Mouse (Mus musculus) heart, embryonic 11.5 days (tissue): ENCODE measurements around the gene Rex1bd. TPM values are rescaled to one million over a fixed set of nuclear protein-coding genes. Genes with fewer than 3 reads are reported as not detected.

Source experiments
- ATAC-seq: fragments of 200-750 bp; cut with Nextera tagmentation; replicated peaks from 2 replicates; pipeline ENCODE4 v1.8.0; 2017; ENCODE audit warnings: moderate library complexity; ENCODE audit not compliant: insufficient number of reproducible peaks, low FRiP score, low TSS enrichment
- H3K27ac ChIP-seq: fragments of 300-500 bp; sonication (generic); 2 replicates; pipeline ENCODE4 v1.5.1; 2014; ENCODE audit warnings: mild to moderate bottlenecking, low read depth, low read length
- H3K27me3 ChIP-seq: fragments of 300-500 bp; sonication (generic); 2 replicates; pipeline ENCODE4 v1.6.1; 2014; ENCODE audit warnings: mild to moderate bottlenecking, low read length, mixed read lengths; ENCODE audit not compliant: control insufficient read depth, insufficient read depth
- H3K36me3 ChIP-seq: fragments of 300-500 bp; sonication (generic); 2 replicates; pipeline ENCODE4 v1.6.1; 2014; ENCODE audit warnings: mild to moderate bottlenecking, low read length, moderate library complexity, mixed read lengths; ENCODE audit not compliant: control insufficient read depth, insufficient read depth
- H3K4me1 ChIP-seq: fragments of 300-500 bp; sonication (generic); 2 replicates; pipeline ENCODE4 v1.6.1; 2014; ENCODE audit warnings: low read length; ENCODE audit not compliant: control insufficient read depth, insufficient read depth
- H3K4me2 ChIP-seq: fragments of 300-500 bp; sonication (generic); 2 replicates; pipeline ENCODE4 v1.6.1; 2014; ENCODE audit warnings: mild to moderate bottlenecking, moderate library complexity
- H3K4me3 ChIP-seq: fragments of 300-500 bp; sonication (generic); 2 replicates; pipeline ENCODE4 v1.5.1; 2014; ENCODE audit warnings: low read depth, low read length
- H3K9ac ChIP-seq: fragments of 300-500 bp; sonication (generic); 2 replicates; pipeline ENCODE4 v1.6.1; 2014; ENCODE audit warnings: mild to moderate bottlenecking, low read depth, low read length, moderate library complexity
- H3K9me3 ChIP-seq: fragments of 300-500 bp; sonication (generic); replicated peaks from 2 replicates; pipeline ENCODE4 v1.6.1; 2016; ENCODE audit warnings: low read length; ENCODE audit not compliant: control insufficient read depth
- WGBS: fragments of 180-500 bp; shearing (Covaris S2); extraction: QIAGEN DNeasy Blood & Tissue Kit; methylation state at CpG from one replicate; pipeline ENCODE4 v1.1.7; 2014; ENCODE audit not compliant: insufficient replicate concordance; 5-methylcytosine and 5-hydroxymethylcytosine counted together
- polyA plus RNA-seq: library from polyadenylated mRNA; unstranded; fragments of >200 nt; fragmentation: Nextera tagmentation; extraction: Ambion mirVana; gene quantifications from 2 replicates; pipeline ENCODE4 v1.2.1, GENCODE M21; 2014

Gene Rex1bd
- polyA plus RNA-seq, 1 experiment from 2014 or later, result 124 TPM

- Histone ChIP-seq H3K4me3 (peak overlapping the region; percentile 19), H3K27me3 (peaks cover 68% of the 10 kb centered on the region), H3K4me1 (peaks cover 29% of the 10 kb centered on the region), H3K4me2 (peak overlapping the region; percentile 52), H3K9ac (peak overlapping the region; percentile 43; the same call in 1 of the 2 replicates), H3K36me3 (no peaks in the 10 kb centered on the region), H3K27ac (no peak overlapping the region), H3K9me3 (no peaks in the 10 kb centered on the region)
- WGBS, result 14% methylated on average over 23 of the region's 23 CpGs
- ATAC-seq, result no peak
Observed at GRCm38 (mm10) chr8:70501820-70502529, 4.6 kb downstream of the Rex1bd start.

DNA sequence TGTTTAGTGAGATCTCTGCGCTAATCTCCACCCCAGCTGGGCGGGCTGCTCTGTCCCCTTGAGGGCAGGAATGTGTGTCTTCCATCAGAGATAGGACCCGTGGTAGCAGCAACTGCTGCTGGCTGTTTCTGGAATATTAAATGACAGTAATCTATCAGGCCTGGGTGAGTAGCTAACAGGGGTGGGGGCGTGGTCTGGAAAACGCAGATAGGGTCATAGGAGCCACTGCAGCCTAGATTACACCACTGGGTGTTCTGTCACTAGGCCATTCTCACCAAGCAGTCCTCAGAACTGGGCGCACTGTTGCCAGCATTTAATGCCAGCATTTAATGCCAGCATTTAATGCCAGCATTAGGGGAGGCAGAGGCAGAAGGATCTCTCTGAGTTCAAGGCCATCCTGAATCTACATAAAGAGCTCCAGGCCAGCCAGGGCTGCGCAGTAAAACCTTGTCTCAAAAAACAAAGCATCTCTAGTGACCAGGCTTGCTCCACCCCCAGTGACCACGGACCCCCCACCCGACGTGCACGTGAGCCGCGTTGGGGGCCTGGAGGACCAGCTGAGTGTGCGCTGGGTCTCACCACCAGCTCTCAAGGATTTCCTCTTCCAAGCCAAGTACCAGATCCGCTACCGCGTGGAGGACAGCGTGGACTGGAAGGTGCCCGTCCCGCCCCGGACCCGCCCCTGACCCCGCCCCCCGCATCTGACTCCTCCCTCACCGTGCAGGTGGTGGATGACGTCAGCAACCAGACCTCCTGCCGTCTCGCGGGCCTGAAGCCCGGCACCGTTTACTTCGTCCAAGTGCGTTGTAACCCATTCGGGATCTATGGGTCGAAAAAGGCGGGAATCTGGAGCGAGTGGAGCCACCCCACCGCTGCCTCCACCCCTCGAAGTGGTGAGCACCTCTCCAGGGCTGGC lies 5.9 kb downstream of the Rex1bd start:
- Histone ChIP-seq H3K4me1 (peaks cover 25% of the 10 kb centered on the region), H3K27ac (no peak overlapping the region), H3K4me3 (peak overlapping the region; percentile 12; the same call in 1 of the 2 replicates), H3K9ac (no peak overlapping the region; the same call in 1 of the 2 replicates), H3K27me3 (peaks cover 81% of the 10 kb centered on the region), H3K4me2 (peak overlapping the region; percentile 44), H3K9me3 (no peaks in the 10 kb centered on the region), H3K36me3 (no peaks in the 10 kb centered on the region)
- ATAC-seq, result no peak
- WGBS, result 8% methylated on average over 35 of the region's 39 CpGs

- H3K4me3 ChIP-seq, result peak overlapping the region; percentile 18
- ATAC-seq, result no peak
- H3K4me2 ChIP-seq, result peak overlapping the region; percentile 19
- no peaks in the 10 kb centered on the region for H3K36me3 ChIP-seq
- H3K27ac ChIP-seq, result no peak overlapping the region
- H3K9ac ChIP-seq, result 0 out of 2 replicates have a peak overlapping the region, but pooled peaks have one; percentile 43
- 8% methylated on average over 11 of the region's 12 CpGs for WGBS
- H3K27me3 ChIP-seq, result peaks cover 96% of the 10 kb centered on the region
- no peaks in the 10 kb centered on the region for H3K9me3 ChIP-seq
- H3K4me1 ChIP-seq, result peaks cover 30% of the 10 kb centered on the region
Observed at GRCm38 (mm10) chr8:70495771-70496062, 10.8 kb downstream of the Rex1bd start.

DNA sequence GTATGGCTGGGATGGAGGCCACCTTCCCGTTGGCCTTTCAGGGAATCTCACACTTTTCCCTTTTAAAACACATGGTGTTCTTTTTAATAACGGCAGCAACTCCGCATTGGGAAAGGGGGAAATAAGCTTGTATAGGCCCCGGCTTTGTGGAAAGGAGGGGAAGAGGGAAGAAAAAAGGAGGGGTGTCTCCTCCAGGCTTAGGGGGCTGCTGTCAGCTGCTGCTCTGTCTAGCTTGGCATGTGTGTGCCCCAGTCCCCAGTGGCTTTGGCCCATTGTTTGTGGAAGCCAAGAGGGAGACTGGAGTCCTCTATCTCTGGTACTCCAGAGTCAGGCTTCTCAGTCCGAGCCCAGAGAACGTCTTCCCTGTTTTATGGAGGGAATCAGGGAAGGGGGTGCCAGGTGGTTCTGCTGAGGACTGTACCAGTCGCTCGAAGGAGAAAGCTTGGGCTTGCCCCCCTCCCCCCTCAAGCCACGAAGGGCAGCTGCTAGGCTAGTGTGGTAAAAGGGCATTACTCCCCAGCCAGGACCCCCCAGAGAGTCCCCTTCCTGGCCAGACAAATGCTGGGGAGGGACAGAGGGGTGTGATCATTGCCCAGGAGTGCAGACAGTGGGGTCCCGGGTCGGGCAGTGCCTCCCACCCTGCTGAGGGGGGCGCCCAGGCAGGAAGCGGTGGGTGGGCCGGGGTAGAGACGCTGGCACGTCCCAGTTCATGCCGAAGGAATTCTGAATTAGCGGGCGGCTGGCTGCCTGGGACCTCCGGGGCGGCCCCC lies 11.4 kb downstream of the Rex1bd start:
- WGBS, result 2% methylated on average over 21 of the region's 21 CpGs
- Histone ChIP-seq H3K27ac (no peak overlapping the region), H3K9ac (0 out of 2 replicates have a peak overlapping the region, but pooled peaks have one; percentile 43), H3K4me3 (peak overlapping the region; percentile 18), H3K4me1 (peaks cover 29% of the 10 kb centered on the region), H3K36me3 (no peaks in the 10 kb centered on the region), H3K9me3 (no peaks in the 10 kb centered on the region), H3K4me2 (peak overlapping the region; percentile 19), H3K27me3 (peaks cover 96% of the 10 kb centered on the region)
- no peak for ATAC-seq

GRCm38 (mm10) chr8:70494416-70494945 lies 12.1 kb downstream of the Rex1bd start:
- Histone ChIP-seq H3K36me3 (no peaks in the 10 kb centered on the region), H3K4me2 (no peak overlapping the region; the same call in 1 of the 2 replicates), H3K4me3 (0 out of 2 replicates have a peak overlapping the region, but pooled peaks have one; percentile 8), H3K9ac (no peak overlapping the region), H3K9me3 (no peaks in the 10 kb centered on the region), H3K27ac (no peak overlapping the region), H3K27me3 (peaks cover 96% of the 10 kb centered on the region), H3K4me1 (peaks cover 33% of the 10 kb centered on the region)
- WGBS, result 1% methylated on average over 28 of the region's 28 CpGs
- no peak for ATAC-seq

DNA sequence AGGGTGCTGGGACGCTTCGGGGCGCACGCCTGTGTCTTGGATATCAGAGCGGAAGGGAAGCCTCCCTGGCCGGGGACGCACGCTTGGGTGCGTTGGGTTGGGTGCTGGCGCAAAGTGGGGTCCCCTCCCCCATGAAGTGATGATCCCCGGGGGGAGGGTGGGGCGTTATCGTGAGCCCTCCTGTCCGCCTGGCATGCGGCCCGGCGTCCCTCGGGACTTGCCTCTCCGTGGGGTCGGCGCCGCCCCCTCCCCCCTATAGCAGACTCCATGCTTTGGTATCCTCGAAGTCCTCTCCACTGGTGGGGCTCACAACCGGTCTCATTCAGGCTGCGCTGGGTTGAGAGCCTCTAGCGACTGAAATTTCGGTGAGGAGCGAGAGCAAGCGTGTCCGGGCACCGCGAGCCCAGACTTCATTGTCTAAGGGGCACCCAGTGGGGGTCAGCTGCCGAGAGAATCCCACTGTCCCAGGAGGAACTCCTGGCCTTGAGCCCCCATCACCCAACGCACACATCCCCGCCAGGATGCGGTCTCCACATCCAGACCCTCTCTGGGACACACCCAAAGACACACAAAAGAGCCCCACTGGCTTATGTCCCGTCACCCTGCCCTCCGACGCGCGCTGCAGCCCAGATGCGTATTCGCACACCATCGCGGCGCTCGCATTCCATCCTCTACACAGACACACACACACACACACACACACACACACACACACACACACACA lies 12.7 kb downstream of the Rex1bd start:
- Histone ChIP-seq H3K27me3 (peaks cover 96% of the 10 kb centered on the region), H3K4me2 (peak overlapping the region; percentile 74), H3K36me3 (no peaks in the 10 kb centered on the region), H3K9ac (peak overlapping the region; percentile 28; the same call in 1 of the 2 replicates), H3K9me3 (no peaks in the 10 kb centered on the region), H3K4me3 (peak overlapping the region; percentile 49), H3K4me1 (peaks cover 39% of the 10 kb centered on the region), H3K27ac (no peak overlapping the region)
- no peak; the same call in 1 of the 2 replicates for ATAC-seq
- WGBS, result 3% methylated on average over 46 of the region's 47 CpGs

GRCm38 (mm10) chr8:70492664-70493640 lies 13.6 kb downstream of the Rex1bd start, which contains the start of gene Crlf1:
TSS of gene Crlf1 (plus strand) at chr8:70493158.
- under 1% methylated on average over 57 of the region's 93 CpGs for WGBS
- ATAC-seq, result no peak
- no peak within 1 kb of the TSS for H3K27ac ChIP-seq
- no peaks in the 10 kb centered on the region for H3K36me3 ChIP-seq
- peak within 1 kb of the TSS; percentile 49 for H3K4me3 ChIP-seq
- peak within 1 kb of the TSS; percentile 74 for H3K4me2 ChIP-seq
- peaks cover 96% of the 10 kb centered on the region for H3K27me3 ChIP-seq
- H3K4me1 ChIP-seq, result peaks cover 48% of the 10 kb centered on the region
- peak within 1 kb of the TSS; percentile 28; the same call in 1 of the 2 replicates for H3K9ac ChIP-seq
- H3K9me3 ChIP-seq, result no peaks in the 10 kb centered on the region
